Mouse (Mus musculus): Measurements from ENCODE around the gene Ssc4d. TPM values are rescaled to one million over a fixed set of nuclear protein-coding genes. Genes with fewer than 3 reads are reported as not detected.

Gene Ssc4d
- polyA plus RNA-seq, 1 experiment, result 0.27 TPM

DNA sequence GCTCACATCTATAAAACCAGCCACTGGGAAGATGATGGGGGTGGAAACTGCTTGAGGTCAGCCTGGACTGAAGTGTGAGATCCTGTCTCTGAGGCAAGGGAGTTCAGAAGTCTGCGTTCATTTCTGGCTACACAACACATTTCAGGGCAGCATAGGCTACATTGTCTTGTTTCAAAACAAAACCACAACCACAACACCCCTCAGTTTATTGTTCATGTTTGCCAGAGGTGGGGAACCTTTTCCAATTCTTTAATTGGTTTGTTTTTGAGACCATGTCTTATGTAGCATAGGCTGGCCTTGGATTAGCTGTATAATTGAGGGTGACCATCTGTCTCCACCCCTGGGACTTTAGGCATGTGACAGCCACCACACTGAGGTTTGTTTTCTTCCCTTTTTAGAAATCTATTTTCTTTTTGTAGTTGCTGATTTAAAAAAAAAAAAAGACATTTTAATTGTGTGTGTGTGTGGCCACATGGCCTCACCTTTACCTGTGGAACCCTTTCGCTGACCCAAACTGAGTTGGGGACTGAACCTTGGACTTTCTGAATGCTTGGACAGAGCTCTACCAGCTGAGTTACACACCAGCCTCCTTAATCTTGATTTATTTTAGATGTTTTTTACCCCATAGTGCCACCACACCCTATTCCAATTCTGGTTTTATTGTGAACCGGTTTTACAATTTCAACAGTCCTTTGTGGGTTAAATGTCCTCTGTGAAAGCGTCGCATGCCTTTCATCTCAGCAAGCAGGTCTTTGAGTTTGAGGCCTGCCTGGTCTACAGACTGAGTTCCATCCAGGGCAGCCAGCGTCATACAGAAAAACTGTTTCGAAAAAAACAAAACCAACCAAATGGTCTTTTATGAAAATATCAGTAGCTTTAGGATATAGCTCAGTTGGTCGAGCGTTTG, 17.8 kb downstream of the Ssc4d start:
- Histone ChIP-seq H3K9me3 (ENCODE audit: control insufficient read depth, low read length) (no peaks in the 10 kb centered on the region), H3K4me1 (ENCODE audit: control insufficient read depth) (peaks cover 69% of the 10 kb centered on the region), H3K36me3 (ENCODE audit: control insufficient read depth) (peaks cover 8% of the 10 kb centered on the region), H3K4me3 (replicated peaks) (peak overlapping the region; percentile 64), H3K27me3 (ENCODE audit: control insufficient read depth) (no peaks in the 10 kb centered on the region)
- TF ChIP-seq TAL1 (IDR thresholded peaks at IDR 0.05; ENCODE audit: low read length) (no peak), GATA1 (IDR thresholded peaks at IDR 0.05; ENCODE audit: low read length) (no peak)

DNA sequence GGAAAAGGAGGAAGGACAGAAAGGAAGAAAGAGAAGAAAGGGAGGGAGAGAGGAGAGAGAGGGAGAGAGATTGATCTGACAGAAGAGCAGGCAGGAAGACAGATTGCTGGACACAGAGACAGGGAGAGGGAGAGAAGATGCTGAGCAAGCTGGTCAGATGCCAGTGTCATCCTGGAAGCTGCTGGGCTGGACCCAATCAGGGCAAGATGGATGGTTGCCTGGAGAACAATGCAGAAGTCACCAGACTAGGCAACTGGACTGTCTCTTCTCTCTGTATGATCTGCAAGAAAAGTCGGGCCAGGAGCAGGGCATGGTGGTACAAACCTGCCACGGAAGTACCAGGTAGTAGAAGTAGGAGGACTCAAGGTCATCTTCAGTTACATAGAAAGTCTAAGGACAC, 21.5 kb downstream of the Ssc4d start:
- Histone ChIP-seq H3K9me3 (ENCODE audit: control insufficient read depth, low read length) (no peaks in the 10 kb centered on the region), H3K4me3 (replicated peaks) (no peak overlapping the region), H3K27me3 (ENCODE audit: control insufficient read depth) (no peaks in the 10 kb centered on the region), H3K36me3 (ENCODE audit: control insufficient read depth) (no peaks in the 10 kb centered on the region), H3K4me1 (ENCODE audit: control insufficient read depth) (peaks cover 46% of the 10 kb centered on the region)
- TF ChIP-seq GATA1 (IDR thresholded peaks at IDR 0.05; ENCODE audit: low read length) (no peak), TAL1 (IDR thresholded peaks at IDR 0.05; ENCODE audit: low read length) (no peak)

- H3K9me3 ChIP-seq (ENCODE audit: control insufficient read depth, low read length), result no peaks in the 10 kb centered on the region
Observed at GRCm38 (mm10) chr5:135951660-135952059, 22.7 kb downstream of the Ssc4d start.

DNA sequence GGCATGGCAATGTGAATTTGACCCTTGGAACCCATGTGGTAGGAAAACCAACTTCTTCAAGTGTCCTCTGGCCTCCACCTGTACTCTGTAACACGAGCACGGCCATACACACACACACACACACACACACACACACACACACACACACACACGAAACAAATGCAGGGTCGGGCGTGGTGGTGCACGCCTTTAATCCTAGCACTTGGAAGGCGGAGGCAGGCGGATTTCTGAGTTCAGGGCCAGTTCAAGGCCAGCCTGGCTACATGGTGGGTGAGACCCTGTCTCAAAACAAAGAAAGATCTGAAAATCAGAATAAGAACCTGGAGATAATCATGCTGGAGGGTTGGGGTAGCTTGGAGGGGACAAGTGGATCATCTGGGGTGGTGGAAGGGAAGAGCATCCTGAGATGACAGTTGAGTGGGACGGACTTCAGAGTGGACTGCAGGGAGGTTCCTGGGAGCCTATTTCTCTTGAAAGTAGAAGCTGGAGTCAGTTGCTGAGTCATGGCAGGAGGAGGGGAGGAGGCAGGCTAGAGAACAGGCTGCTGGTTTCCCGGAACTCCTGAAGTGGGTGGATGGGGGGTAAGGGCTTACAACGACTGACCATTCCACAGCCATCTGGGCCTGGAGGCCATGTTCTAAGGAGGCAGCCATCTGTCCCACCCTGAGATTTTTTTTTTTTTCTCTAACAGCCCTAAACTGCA, 23.5 kb downstream of the Ssc4d start:
- Histone ChIP-seq H3K36me3 (ENCODE audit: control insufficient read depth) (no peaks in the 10 kb centered on the region), H3K27me3 (ENCODE audit: control insufficient read depth) (peaks cover 1% of the 10 kb centered on the region), H3K4me3 (replicated peaks) (peak overlapping the region; percentile 44), H3K4me1 (ENCODE audit: control insufficient read depth) (peaks cover 30% of the 10 kb centered on the region), H3K9me3 (ENCODE audit: control insufficient read depth, low read length) (no peaks in the 10 kb centered on the region)
- TF ChIP-seq GATA1 (IDR thresholded peaks at IDR 0.05; ENCODE audit: low read length) (no peak), TAL1 (IDR thresholded peaks at IDR 0.05; ENCODE audit: low read length) (no peak)

More at GRCm38 (mm10) chr5:135951660-135952059, 22.7 kb downstream of the Ssc4d start:
- Histone ChIP-seq H3K4me3 (replicated peaks) (peak overlapping the region; percentile 44), H3K36me3 (ENCODE audit: control insufficient read depth) (no peaks in the 10 kb centered on the region), H3K27me3 (ENCODE audit: control insufficient read depth) (no peaks in the 10 kb centered on the region), H3K4me1 (ENCODE audit: control insufficient read depth) (peaks cover 36% of the 10 kb centered on the region)
- TF ChIP-seq GATA1 (IDR thresholded peaks at IDR 0.05; ENCODE audit: low read length) (no peak), TAL1 (IDR thresholded peaks at IDR 0.05; ENCODE audit: low read length) (no peak)

- TF ChIP-seq GATA1 (IDR thresholded peaks at IDR 0.05; ENCODE audit: low read length), result no peak
- TF ChIP-seq TAL1 (IDR thresholded peaks at IDR 0.05; ENCODE audit: low read length), result no peak
- Histone ChIP-seq H3K27me3 (ENCODE audit: control insufficient read depth) (peaks cover 2% of the 10 kb centered on the region), H3K4me3 (replicated peaks) (no peak overlapping the region), H3K4me1 (ENCODE audit: control insufficient read depth) (peaks cover 21% of the 10 kb centered on the region), H3K9me3 (ENCODE audit: control insufficient read depth, low read length) (peaks cover 3% of the 10 kb centered on the region; the same call in 1 of the 2 replicates), H3K36me3 (ENCODE audit: control insufficient read depth) (no peaks in the 10 kb centered on the region)
Observed at GRCm38 (mm10) chr5:135946621-135947020, 27.7 kb downstream of the Ssc4d start.

GRCm38 (mm10) chr5:135945916-135946408, 28.4 kb downstream of the Ssc4d start:
- Histone ChIP-seq H3K4me1 (ENCODE audit: control insufficient read depth) (peaks cover 14% of the 10 kb centered on the region), H3K4me3 (replicated peaks) (no peak overlapping the region), H3K9me3 (ENCODE audit: control insufficient read depth, low read length) (peaks cover 3% of the 10 kb centered on the region; the same call in 1 of the 2 replicates), H3K36me3 (ENCODE audit: control insufficient read depth) (no peaks in the 10 kb centered on the region), H3K27me3 (ENCODE audit: control insufficient read depth) (peaks cover 2% of the 10 kb centered on the region)
- TF ChIP-seq GATA1 (IDR thresholded peaks at IDR 0.05; ENCODE audit: low read length) (no peak), TAL1 (IDR thresholded peaks at IDR 0.05; ENCODE audit: low read length) (no peak)

DNA sequence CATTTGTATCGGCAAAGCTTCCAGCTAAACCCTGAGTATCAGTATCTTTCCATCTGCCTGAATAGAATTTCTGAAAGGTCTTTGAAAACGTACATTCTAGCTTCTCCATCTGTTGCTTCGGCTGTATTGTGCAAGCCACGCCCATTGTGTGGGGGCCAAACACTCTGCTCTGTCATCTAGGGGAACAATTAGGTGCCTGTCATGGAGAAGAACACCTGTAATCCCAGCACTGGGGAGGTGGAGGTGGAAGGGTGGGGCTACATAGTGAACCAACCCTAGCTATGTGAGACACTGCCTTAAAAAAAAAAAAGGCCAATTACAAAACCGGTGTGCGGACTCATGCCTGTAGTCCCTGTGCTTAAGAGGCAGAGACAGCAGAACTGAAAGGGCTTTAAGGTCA, 31.6 kb downstream of the Ssc4d start:
- H3K27me3 ChIP-seq (ENCODE audit: control insufficient read depth), result peaks cover 2% of the 10 kb centered on the region
- no peak for TF ChIP-seq TAL1 (IDR thresholded peaks at IDR 0.05; ENCODE audit: low read length)
- TF ChIP-seq GATA1 (IDR thresholded peaks at IDR 0.05; ENCODE audit: low read length), result no peak
- H3K4me3 ChIP-seq (replicated peaks), result no peak overlapping the region
- H3K9me3 ChIP-seq (ENCODE audit: control insufficient read depth, low read length), result peaks cover 3% of the 10 kb centered on the region; the same call in 1 of the 2 replicates
- no peaks in the 10 kb centered on the region for H3K36me3 ChIP-seq (ENCODE audit: control insufficient read depth)
- peaks cover 7% of the 10 kb centered on the region for H3K4me1 ChIP-seq (ENCODE audit: control insufficient read depth)

DNA sequence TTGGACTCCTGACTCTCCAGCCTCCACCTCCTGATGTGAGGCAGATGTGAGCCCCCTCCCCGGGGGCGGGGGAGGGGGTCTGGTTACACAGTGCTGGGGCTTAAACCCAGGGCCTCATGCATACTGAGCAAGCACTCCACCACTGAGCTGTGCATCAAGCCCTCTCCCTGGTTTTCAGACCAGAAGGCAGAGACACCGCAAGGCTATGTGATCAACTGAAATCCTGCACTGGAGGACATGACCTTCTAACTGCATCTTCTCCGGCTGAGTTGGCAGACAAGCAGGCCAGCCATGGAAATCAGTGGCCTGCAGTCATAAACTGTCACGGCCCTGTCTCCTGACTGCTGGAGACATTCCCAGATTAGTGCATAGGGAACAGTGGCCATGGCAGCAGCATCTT, 33.7 kb downstream of the Ssc4d start:
- H3K4me3 ChIP-seq (replicated peaks), result no peak overlapping the region
- no peaks in the 10 kb centered on the region for H3K36me3 ChIP-seq (ENCODE audit: control insufficient read depth)
- peaks cover 9% of the 10 kb centered on the region for H3K4me1 ChIP-seq (ENCODE audit: control insufficient read depth)
- H3K27me3 ChIP-seq (ENCODE audit: control insufficient read depth), result no peaks in the 10 kb centered on the region
- TF ChIP-seq GATA1 (IDR thresholded peaks at IDR 0.05; ENCODE audit: low read length), result no peak
- no peak for TF ChIP-seq TAL1 (IDR thresholded peaks at IDR 0.05; ENCODE audit: low read length)
- H3K9me3 ChIP-seq (ENCODE audit: control insufficient read depth, low read length), result peaks cover 3% of the 10 kb centered on the region; the same call in 1 of the 2 replicates
